Mouse (Mus musculus) ES-Bruce4 (cell line): ENCODE data around the gene Fcrl5.

Experiments
- CTCF ChIP-seq: IDR thresholded peaks from one replicate; pipeline ENCODE4 v1.8.1; 2011; ENCODE audit warnings: low read depth, low read length
- EP300 ChIP-seq: IDR thresholded peaks from 2 replicates; pipeline ENCODE4 v1.6.1; 2011; ENCODE audit warnings: low read depth, low read length; ENCODE audit not compliant: insufficient read depth
- POLR2A ChIP-seq: IDR thresholded peaks from one replicate; pipeline ENCODE4 v1.8.1; 2011; ENCODE audit warnings: low read length; ENCODE audit not compliant: insufficient read depth

DNA sequence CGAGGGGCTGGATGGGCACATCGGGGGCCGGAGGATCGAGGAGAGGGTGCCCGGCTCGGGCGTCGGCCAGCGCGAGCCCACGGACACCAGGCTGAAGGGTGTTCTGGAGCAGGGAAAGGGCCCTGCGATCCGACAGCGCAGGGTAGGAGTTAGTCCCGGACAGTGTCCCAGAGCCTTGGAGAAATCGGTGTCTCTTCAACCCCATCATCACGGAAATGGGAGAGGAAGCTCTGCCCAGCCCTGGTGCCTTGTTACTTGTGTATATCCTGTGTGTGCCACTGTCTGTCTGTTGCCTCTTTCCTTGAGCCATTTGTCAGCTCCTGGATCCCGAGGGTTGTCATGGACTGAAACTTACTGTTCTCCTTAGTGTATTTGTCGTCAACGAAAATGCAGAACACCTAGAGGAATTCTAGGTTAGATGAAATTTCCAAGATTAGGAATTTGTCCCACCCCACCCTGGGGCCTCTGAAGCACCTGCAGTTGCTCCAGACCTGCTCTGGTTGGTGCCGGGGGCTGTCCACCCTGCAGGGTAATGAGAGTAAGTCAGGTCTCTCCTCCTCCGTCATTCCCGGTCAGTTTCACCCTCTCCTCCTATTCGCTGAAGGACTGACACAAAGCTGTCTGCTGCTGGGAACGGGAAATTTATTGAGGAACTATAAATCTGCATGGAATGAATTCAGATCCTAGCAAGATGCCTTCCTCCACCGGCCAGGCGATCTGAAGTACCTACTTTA is 90.4 kb downstream of the Fcrl5 start:
- no peak for TF ChIP-seq POLR2A
- TF ChIP-seq CTCF = no peak
- no peak for TF ChIP-seq EP300
